Mouse (Mus musculus): ENCODE results near the gene Fzd7. TPM values are rescaled to one million over a fixed set of nuclear protein-coding genes. Genes with fewer than 3 reads are reported as not detected.

Fzd7 gene
- polyA plus RNA-seq (2012; ENCODE audit: low replicate concordance): 3.0 and 4.5 TPM in 2 replicates

GRCm38 (mm10) chr1:59482331-59482695, at the start of gene Fzd7:
TSS of gene Fzd7 (plus strand) at chr1:59482424.

DNA sequence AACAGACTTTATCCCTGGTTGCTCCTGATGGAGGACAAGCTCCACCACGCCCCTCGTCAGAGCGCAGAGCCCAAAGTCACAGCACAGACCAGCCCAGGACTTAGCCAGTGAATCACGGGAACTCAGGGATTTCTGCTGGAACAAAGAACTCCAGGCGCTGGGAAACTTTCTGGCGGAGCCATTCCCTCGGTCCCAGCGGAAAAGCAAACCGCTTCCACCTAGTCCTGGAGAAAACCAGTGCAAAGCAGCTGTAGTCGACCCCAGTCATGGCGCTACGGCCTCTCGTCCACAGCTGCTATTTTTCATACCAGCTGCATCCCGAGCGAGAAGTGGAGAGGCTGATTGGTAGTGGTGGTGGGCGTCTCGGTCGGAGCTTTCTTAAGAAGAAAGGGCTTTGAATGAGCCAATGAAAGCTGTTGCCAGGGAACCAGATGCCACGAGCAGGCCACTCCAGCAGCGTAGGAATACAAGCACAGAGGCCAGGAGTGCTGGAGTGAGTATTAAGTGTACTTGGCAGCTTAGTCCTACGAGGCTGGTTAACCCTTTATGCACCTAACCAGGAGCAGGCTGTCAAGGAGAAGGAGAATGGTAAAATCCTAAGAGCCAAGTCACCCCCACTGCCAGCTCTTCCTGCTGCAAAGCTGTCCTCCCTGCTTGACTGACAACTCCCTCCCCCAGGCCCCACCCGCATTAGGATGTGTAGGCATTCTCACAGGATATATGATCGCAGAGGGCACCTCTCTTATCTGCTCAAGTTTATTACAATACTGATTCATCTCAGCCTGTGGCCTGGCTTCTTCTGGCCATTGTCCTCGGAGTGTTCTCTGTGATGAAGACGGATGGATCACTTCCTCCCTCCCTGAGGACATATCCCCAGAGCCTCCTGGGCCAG, 34.0 kb downstream of the Fzd7 start, which contains the start of gene Gm973:
Gene Gm973, plus strand, starts transcription at position 239 of the 892 bp plus-strand sequence.

Other genes with a start within 250 kb of the Fzd7 start
- 1.5 and 1.7 TPM in 2 replicates for gene Als2, start 245.2 kb upstream of the Fzd7 start, polyA plus RNA-seq (2012; ENCODE audit: low replicate concordance)
- gene Cdk15, start 225.5 kb upstream of the Fzd7 start, polyA plus RNA-seq (2012; ENCODE audit: low replicate concordance): not detected in 2 replicates
- 0.67 and 1.3 TPM in 2 replicates for gene Gm973, start 33.8 kb downstream of the Fzd7 start, polyA plus RNA-seq (2012; ENCODE audit: low replicate concordance)
- 4.9 and 269 TPM in 2 replicates for gene Sumo1, start 188.4 kb downstream of the Fzd7 start, polyA plus RNA-seq (2012; ENCODE audit: low replicate concordance)
- gene Nop58, start 202.5 kb downstream of the Fzd7 start, polyA plus RNA-seq (2012; ENCODE audit: low replicate concordance): 9.8 and 57.7 TPM in 2 replicates